Mouse (Mus musculus): ENCODE results near the gene Vmn1r67. TPM values are rescaled to one million over a fixed set of nuclear protein-coding genes. Genes with fewer than 3 reads are reported as not detected.

The Vmn1r67 gene
- polyA plus RNA-seq (2017; shearing (Covaris generic)): not detected

GRCm38 (mm10) chr7:10443031-10443430, at the start of gene Vmn1r67:
Gene Vmn1r67, plus strand, starts transcription at chr7:10443331.

GRCm38 (mm10) chr7:10494786-10495521, 51.8 kb downstream of the Vmn1r67 start, which contains the start of gene Zik1:
Gene Zik1, minus strand, starts transcription at chr7:10495394.

Other genes starting within 250 kb of the Vmn1r67 start
- gene Vmn1r66, start 165.3 kb upstream of the Vmn1r67 start, polyA plus RNA-seq (2017; shearing (Covaris generic)): not detected
- 1.4 TPM for gene Zik1, start 52.1 kb downstream of the Vmn1r67 start, polyA plus RNA-seq (2017; shearing (Covaris generic))
- gene Vmn1r68, start 115.2 kb downstream of the Vmn1r67 start, polyA plus RNA-seq (2017; shearing (Covaris generic)): 0.07 TPM
- gene Vmn1r69, start 170.3 kb downstream of the Vmn1r67 start, polyA plus RNA-seq (2017; shearing (Covaris generic)): not detected
- gene Vmn1r70, start 188.2 kb downstream of the Vmn1r67 start, polyA plus RNA-seq (2017; shearing (Covaris generic)): 0.10 TPM
- not detected for gene Nlrp4b, start 244.5 kb downstream of the Vmn1r67 start, polyA plus RNA-seq (2017; shearing (Covaris generic))

Data from CD4-positive, CD25-positive, alpha-beta regulatory T cell (primary cell).